Mouse (Mus musculus): ENCODE results near the gene Serpinb5.
"Not testable (repeated sequence)": the region's sequence is repeated elsewhere in the genome, so short reads cannot be mapped to it uniquely, and the experiment has no call there.

Serpinb5 gene

DNA sequence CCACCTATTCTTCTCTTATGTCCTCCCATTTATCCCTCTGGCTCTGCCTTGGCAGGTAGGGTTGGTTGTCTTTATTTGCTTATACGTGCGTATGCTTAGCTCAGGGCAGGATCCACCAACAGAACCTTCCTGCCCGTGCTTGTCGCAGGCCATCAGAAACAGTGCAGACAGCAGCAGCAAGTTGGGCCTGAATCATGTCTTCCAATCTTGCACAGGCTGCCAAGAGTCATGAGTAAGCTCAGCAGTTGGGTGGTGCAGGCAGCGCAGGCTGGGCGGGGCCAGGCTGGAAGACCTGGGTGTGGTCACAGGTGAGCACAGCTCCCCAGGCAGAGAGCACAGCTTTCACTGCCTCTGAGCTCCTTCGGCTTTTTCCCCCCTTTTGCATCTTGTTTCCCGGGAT, at the start of gene Serpinb5:
TSS of gene Serpinb5 (plus strand) at position 327 of the 400 bp plus-strand sequence.
- DNase-seq (ENCODE audit: low spot score) = no peak

DNA sequence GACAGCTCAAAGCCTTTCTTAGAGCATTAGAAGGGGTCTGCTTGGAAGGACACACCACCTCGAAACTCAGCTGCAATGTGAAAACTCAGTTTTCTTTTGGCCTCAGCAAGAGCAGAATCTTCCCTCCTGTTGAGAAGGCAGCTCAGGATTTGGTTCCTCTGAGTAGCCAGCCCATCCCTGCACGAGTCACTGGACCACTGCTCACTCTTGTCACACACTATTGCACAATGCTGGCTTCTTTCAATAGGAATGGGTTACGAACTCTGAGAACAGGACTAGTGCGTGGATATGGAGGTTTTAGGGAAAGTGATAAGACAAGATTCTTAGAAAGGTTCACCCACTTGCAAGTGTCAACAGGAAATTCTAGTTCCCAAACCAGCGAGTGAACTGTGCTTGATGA, 46.1 kb upstream of the Serpinb5 start:
- DNase-seq (ENCODE audit: low spot score) = no peak

DNA sequence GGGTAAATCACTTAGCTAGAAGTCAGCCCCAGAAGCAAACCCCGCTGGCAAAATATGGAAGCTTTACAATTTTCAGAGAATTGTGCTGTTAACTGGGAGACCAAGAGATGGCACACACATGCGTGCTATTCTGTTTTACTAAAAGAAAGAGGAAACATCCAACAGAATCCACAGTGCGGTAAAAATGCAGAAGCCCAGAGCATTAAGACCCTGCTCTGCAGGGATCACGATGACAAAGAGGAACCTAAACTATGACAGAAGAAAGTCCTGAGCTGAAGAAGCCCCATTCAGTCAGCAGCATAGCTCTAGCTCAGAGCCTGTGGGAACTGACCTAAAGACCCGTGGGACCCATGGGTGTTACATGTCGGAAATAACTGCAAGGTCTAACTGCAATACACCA, 45.7 kb upstream of the Serpinb5 start:
- no peak for DNase-seq (ENCODE audit: low spot score)

DNA sequence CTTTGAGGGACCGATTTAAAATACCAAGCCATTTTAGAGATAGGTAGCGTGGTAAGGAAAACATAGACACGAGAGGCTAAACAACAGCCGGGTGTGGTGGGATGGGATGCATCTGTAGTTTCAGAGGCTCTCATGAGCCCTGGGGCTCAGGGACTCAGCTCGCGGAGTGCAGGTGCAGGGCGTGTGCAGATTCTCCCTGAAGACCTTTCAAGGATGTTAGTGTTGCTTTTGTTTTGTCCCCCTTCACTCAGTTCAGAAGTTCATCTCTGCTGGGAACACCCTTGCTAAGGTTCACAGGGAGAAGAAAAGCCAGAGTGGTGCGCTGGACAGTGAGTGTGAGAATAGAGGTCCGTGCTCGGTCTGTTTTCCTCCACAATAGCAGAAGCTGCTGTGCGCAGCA, 44.2 kb upstream of the Serpinb5 start:
- no peak for DNase-seq (ENCODE audit: low spot score)

DNA sequence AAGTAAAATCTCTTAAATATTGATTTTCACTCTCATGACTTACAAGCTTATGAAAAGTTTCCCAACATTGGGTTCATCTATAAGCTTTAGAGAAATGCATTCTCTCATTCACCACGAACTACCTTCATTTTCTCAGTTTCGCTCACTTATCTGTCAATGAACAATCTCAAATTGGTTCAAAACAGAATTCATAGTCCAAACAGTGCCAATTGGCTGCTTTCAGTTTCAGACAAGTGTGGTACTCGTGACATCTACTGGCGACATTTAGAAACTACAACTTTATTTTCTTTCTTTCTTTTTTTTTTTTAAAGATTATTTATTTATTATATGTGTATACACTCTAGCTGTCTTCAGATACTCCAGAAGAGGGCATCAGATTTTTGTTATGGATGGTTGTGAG, 42.6 kb upstream of the Serpinb5 start:
- no peak for DNase-seq (ENCODE audit: low spot score)

DNA sequence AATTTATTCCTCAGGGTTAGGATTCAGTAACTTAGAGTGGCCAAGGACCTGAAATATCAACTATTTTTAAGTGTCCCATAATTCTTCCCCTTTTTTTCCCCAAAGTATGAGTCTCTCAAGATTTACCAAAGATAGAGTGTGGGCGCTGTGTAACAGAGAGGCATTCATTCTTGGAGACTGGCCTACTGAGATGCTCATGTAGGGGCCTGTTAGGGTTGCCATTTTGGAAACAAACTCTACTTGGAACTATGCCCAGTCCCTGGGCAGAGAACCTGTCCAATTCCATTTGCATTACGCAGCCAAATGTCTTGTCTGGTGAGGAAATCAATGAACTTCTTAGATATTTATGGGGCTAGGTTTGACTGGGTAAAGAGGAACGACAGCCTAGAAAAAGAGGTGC, 38.7 kb upstream of the Serpinb5 start:
- no peak for DNase-seq (ENCODE audit: low spot score)

DNA sequence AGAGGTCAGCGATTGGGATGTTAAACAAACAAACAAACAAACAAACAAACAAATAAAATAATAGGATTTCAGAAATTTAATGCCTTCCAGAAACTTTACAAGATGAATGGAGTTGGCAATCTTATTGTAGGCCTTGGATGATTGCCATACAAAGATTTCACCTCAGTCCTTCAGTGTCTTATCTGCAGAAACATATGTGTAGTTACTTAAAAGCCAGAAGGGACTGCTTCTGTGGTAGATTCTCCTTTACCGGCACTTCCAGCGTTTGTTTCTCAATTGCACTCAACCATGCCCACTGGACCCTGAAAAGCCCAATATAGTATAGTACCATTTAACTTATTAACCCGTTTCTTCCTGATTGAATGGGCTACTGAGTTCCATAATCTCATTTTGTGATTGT, 32.2 kb upstream of the Serpinb5 start:
- no peak for DNase-seq (ENCODE audit: low spot score)

DNA sequence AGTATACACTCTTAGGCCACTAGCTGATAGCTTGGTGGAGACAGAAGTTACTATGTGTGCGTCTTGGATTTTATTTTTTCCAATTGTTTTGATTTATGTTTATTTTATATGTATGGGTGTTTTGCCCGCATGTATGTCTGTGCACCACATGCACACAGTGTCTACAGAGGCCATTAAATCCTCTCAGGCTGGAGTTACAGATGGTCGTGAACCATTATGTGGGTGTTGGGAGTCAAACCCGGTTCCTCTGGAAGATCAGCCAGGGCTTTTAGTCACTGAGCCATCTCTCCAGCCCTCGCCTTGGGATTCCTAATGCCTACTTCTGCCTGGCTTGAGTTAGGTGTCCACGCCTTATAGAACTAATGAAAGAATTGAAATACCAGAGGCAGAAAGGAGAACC, 4.6 kb downstream of the Serpinb5 start:
- no peak for DNase-seq (ENCODE audit: low spot score)

DNA sequence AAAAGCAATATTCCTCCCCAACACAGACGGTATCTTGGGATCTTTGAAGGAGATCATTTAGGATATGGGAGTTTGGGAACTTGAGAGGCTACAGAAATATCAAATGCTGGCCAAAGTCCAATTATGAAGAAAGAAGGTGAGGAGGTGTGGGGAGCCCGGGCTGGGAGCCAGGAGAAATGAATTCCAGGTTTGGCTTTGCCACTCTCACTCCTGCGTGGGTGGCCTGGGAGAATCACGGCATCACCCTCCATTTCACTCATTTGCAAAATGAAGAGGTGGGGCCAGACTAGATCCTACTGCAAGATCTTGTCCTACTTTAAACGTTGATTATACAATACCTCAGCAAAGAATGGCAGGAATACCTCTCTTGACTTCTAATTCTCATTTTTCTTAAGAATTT, 5.1 kb downstream of the Serpinb5 start:
- no peak for DNase-seq (ENCODE audit: low spot score)

DNA sequence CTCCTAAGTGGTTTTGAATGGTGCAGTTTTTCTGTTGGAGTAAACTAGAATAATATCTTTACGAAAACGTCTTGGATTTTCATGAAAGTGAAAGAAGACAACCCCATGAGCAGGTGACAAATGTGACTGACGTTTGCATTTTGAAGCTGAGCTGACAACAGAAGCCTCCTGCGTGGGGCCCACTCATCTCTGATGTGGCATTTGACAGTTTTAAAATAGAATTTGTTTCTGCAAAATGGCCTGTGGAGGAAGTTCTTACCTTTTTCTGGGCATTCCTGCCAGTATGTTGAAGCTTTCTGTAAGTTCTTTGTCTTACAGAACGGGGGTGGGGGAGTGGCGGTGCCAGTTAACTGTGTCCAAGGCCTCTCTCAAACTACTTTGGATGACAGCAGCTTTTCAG, 5.8 kb downstream of the Serpinb5 start:
- no peak for DNase-seq (ENCODE audit: low spot score)

DNA sequence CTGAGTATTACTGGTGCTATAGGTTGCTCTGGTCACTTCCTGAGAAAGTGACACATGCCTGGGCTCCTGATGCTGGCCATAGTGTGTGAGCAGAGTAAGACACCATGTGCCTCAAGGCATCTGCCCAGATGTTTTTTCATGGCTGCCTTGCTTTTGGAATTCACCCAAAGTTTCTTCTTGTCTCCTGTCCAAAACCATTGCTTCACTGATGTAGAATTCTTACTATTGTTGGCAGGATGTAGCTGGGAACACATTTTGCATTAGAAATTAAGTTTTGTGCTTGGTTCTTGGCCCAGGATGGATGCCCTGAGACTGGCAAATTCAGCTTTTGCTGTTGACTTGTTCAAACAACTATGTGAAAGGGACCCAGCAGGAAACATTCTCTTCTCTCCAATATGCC, 9.0 kb downstream of the Serpinb5 start:
- DNase-seq (ENCODE audit: low spot score) = no peak

DNA sequence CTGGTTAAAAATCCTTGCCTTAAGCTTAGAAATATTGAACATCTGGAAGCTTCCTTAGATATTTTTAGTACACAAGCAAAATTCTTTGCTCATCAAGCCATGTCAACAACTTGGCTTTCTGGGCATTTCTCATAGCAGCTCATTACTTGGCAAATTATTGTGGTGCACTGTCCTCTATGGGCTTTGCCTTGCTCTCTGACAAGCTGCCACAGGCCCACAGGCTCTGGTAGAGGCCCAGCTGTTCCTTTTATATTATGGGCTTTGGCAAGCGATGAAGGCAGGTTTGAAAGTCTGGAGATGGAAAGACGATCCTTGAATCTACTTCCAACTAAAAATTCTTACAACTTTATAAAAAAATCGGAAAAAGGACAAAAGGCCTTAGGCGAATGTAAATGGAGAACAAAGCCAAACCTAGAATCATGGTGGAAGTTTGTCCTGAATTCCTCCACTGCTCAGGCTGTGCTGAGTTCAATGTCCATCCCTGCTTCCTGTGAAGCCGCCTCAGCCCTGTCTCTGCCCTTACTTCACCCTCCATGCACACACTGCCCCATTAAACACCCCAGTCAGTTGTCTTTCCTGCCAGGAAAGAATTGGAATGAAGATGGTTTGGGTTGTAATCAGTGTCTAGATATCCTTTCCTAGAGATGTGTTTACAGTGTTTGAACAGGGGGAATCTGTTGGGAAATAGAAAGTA, 14.4 kb downstream of the Serpinb5 start:
- peak; percentile 20 for DNase-seq (ENCODE audit: low spot score)

DNA sequence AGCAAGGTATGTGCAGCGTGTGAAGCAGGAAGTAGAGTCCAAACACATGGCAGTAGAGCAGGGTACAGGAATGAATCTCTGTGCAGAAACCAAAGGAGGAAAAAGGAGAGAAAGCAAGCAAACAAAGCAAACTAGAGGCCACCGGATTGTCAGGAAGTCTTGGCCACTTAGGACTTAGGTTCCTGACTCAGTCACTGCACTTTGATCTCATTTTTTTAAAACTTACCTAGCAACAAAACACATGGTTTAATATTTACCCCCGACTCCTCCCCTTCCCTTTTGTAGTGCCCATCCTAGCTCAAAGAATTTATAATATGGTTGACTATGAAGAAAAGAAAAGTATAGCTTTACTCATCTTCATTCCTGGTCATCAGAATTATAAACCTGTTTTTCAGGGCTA, 15.2 kb downstream of the Serpinb5 start:
- peak; percentile 47 for DNase-seq (ENCODE audit: low spot score)

DNA sequence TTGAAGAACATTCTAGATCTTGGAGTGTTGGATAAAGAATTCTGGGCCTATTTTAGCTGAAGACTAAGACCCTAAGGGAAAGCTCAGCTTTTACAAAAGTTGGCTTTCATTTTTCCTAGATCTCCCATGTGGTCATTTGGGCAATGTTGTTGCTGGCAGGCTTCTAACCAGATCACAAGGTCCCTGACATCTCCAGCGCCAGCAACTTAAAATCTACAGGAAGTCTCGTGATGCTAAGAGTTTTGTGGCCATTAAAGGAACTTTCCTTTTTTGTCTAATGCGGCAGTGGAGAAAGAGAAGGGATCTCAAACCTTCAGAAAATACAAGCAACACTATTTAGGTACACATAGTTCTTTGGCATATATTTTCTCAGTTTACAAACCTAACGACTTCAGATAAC, 21.8 kb downstream of the Serpinb5 start:
- no peak for DNase-seq (ENCODE audit: low spot score)

DNA sequence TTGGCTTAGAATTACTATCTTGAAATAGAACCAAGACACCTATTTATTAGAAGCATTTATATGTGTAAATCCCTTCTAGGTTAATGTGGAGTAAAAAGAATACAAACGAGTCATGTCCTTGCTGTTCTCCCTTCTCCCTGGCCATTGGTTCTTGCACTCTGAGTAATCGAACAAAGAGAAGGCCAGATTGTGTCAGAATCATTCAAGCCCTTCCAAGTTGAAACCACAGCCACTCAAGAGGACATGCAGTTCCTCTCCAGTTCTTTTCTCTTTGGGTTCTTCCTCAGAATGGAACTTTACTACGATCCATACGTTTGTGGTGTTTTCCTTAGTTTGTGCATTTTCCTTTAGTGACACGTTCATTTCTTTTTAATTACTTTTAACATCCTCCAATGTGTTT, 22.4 kb downstream of the Serpinb5 start:
- no peak for DNase-seq (ENCODE audit: low spot score)

DNA sequence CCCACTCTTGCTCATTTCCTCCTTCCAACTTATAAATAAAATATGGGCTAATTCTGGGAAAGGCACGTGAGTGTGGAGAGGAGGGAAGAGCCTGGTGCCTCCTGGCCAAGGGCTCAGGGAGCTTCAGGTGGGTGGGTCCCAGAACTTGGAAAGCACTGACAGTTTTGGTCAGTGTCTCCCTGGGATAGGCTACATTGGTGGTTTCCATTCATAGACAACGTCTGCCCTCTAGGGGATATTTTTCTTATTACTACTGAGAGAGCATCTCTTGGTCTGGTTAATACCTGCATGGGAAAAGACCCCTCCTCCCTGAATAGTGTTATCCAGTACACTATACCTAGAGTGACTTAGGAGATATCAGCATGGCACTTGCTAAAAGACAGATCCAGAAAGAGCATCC, 22.8 kb downstream of the Serpinb5 start:
- DNase-seq (ENCODE audit: low spot score) = peak; percentile 7

DNA sequence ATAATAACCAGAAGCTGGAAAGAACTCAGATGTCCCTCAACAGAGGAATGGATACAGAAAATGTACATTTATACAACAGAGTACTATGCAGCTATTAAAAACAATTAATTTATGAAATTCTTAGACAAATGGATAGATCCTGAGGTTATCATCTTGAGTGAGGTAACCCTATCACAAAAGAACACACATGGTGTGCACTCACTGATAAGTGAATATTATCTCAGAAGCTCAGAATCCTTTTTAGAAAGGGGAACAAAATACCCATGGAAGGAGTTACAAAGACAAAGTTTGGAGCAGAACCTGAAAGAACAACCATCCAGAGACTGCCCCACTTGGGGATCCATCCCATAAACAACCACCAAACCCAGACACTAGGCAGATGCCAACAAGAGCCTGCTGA, 34.2 kb downstream of the Serpinb5 start:
- DNase-seq (ENCODE audit: low spot score) = not testable (repeated sequence)

DNA sequence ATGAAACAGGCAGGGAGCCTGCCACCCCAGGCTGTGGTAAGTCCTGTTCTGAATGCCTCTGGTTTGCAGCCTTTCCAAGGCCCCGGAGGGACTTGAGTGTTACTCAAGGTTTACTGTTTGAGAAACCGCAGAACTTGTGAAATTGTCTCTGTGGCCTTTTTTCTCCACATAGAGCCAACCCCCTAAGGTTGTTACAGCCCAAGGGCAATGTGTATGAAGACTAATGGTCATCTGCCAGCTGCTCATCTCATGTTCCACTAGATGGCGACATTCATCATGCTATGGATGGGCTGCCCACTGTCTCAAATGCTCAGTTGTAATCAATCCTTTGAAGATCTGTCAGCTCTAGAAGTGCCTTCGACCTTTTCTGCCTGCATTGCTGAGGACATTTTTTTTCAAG, 40.4 kb downstream of the Serpinb5 start:
- DNase-seq (ENCODE audit: low spot score) = no peak

DNA sequence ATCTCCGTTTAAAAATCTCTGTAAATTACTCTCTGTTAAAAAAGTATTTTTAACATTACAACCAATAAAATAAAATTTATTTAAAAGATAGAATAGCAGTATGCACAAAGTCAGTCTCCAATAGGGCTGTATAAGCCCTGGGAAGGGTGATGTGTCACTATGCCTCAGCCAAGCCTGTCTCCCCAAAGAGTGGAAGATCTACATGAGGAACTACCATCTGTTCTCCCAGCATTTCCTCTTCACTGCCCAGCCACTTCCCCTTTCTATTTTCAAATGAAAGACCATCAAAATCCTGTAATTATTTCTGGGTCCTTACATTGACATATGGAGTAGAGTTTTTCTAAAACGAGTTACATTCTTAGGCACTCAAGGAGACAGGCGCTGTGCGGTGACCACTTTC, 71.0 kb downstream of the Serpinb5 start:
- no peak for DNase-seq (ENCODE audit: low spot score)
